Mouse (Mus musculus): ENCODE results near the gene Prom2. TPM values are rescaled to one million over a fixed set of nuclear protein-coding genes. Genes with fewer than 3 reads are reported as not detected.

The Prom2 gene
- polyA plus RNA-seq, 1 experiment from 2014 or later = 0.48 TPM

GRCm38 (mm10) chr2:127559070-127559966 lies 18.1 kb upstream of the Prom2 start:
- Histone ChIP-seq H3K9ac (ENCODE audit: low read length) (peak overlapping the region; percentile 27), H3K4me2 (ENCODE audit: low read depth, low read length, severe bottlenecking) (peak overlapping the region; percentile 49), H3K27ac (ENCODE audit: low read depth, low read length) (no peak overlapping the region), H3K27me3 (ENCODE audit: control insufficient read depth, insufficient read depth, low read length) (no peaks in the 10 kb centered on the region; the same call in 1 of the 2 replicates), H3K4me3 (ENCODE audit: low read depth, low read length) (peak overlapping the region; percentile 20), H3K9me3 (ENCODE audit: control insufficient read depth, low read length) (no peaks in the 10 kb centered on the region), H3K4me1 (replicated peaks; ENCODE audit: control insufficient read depth, insufficient read depth, low read length) (peaks cover 2% of the 10 kb centered on the region; the same call in 1 of the 2 replicates), H3K36me3 (ENCODE audit: control insufficient read depth, insufficient read depth, low read length) (no peaks in the 10 kb centered on the region)
- WGBS = 17% methylated on average over 18 of the region's 18 CpGs
- DNase-seq (ENCODE audit: low spot score) (peak; percentile 95), ATAC-seq (replicated peaks; ENCODE audit: low FRiP score) (peak; percentile 100)

DNA sequence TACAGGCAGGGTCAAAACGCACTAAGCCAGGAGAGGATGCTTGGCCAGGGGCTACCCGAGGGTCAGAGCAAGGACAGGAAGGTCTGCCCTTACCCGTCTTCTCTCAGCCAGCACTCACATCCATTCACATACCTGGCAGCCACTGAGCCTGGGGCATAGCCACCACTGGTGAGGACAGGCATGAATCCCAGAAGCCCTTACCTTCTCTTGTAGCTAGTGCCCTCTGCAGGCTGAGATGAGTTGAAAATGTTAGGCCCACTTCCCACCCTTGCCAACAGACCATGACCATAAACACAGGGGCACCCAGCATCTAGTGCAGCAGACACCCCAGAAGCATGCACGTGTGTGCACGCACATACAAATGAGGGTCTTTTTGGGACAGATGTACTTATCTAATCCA lies 9.8 kb upstream of the Prom2 start:
- H3K27me3 ChIP-seq (ENCODE audit: control insufficient read depth, insufficient read depth, low read length) = no peaks in the 10 kb centered on the region
- no peaks in the 10 kb centered on the region for H3K36me3 ChIP-seq (ENCODE audit: control insufficient read depth, insufficient read depth, low read length)
- DNase-seq (ENCODE audit: low spot score) (peak; percentile 50), ATAC-seq (replicated peaks; ENCODE audit: low FRiP score) (no peak)
- no peak overlapping the region for H3K4me2 ChIP-seq (ENCODE audit: low read depth, low read length, severe bottlenecking)
- no peak overlapping the region for H3K4me3 ChIP-seq (ENCODE audit: low read depth, low read length)
- WGBS = 50% methylated on average over 5 of the region's 5 CpGs
- no peak overlapping the region for H3K27ac ChIP-seq (ENCODE audit: low read depth, low read length)
- no peak overlapping the region for H3K9ac ChIP-seq (ENCODE audit: low read length)
- H3K9me3 ChIP-seq (ENCODE audit: control insufficient read depth, low read length) = no peaks in the 10 kb centered on the region
- H3K4me1 ChIP-seq (replicated peaks; ENCODE audit: control insufficient read depth, insufficient read depth, low read length) = no peaks in the 10 kb centered on the region

DNA sequence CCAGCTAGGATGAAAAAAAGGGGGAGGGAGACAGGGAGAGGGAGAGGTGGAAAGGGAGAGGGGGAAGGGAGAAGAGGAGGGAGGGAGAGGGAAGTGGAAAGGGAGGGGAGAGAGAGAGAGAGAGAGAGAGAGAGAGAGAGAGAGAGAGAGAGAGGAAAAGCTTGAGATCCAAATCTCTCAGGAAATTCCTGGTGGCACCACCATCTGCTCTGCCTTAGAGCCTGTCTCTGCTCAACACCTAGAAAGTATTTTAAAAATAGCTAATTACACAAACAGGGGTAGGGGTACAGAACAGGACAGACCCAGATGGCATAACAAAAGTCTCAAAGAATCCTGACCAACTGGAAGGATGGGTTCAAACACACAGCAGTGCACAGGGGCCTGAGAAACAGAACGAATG lies 9.2 kb upstream of the Prom2 start:
- DNase-seq (ENCODE audit: low spot score) (no peak), ATAC-seq (replicated peaks; ENCODE audit: low FRiP score) (no peak)
- Histone ChIP-seq H3K27me3 (ENCODE audit: control insufficient read depth, insufficient read depth, low read length) (no peaks in the 10 kb centered on the region), H3K9ac (ENCODE audit: low read length) (no peak overlapping the region; the same call in 1 of the 2 replicates), H3K36me3 (ENCODE audit: control insufficient read depth, insufficient read depth, low read length) (no peaks in the 10 kb centered on the region), H3K4me3 (ENCODE audit: low read depth, low read length) (no peak overlapping the region), H3K4me2 (ENCODE audit: low read depth, low read length, severe bottlenecking) (no peak overlapping the region), H3K9me3 (ENCODE audit: control insufficient read depth, low read length) (no peaks in the 10 kb centered on the region), H3K27ac (ENCODE audit: low read depth, low read length) (no peak overlapping the region), H3K4me1 (replicated peaks; ENCODE audit: control insufficient read depth, insufficient read depth, low read length) (no peaks in the 10 kb centered on the region)
- 68% methylated on average over 1 of the region's 1 CpGs for WGBS

GRCm38 (mm10) chr2:127549711-127550110 lies 8.4 kb upstream of the Prom2 start:
- H3K27me3 ChIP-seq (ENCODE audit: control insufficient read depth, insufficient read depth, low read length) = no peaks in the 10 kb centered on the region
- no peaks in the 10 kb centered on the region for H3K36me3 ChIP-seq (ENCODE audit: control insufficient read depth, insufficient read depth, low read length)
- DNase-seq (ENCODE audit: low spot score) = peak; percentile 19
- H3K4me2 ChIP-seq (ENCODE audit: low read depth, low read length, severe bottlenecking) = no peak overlapping the region
- no peak overlapping the region for H3K4me3 ChIP-seq (ENCODE audit: low read depth, low read length)
- H3K4me1 ChIP-seq (replicated peaks; ENCODE audit: control insufficient read depth, insufficient read depth, low read length) = no peaks in the 10 kb centered on the region
- H3K9me3 ChIP-seq (ENCODE audit: control insufficient read depth, low read length) = no peaks in the 10 kb centered on the region
- H3K27ac ChIP-seq (ENCODE audit: low read depth, low read length) = no peak overlapping the region
- H3K9ac ChIP-seq (ENCODE audit: low read length) = no peak overlapping the region
- no peak for ATAC-seq (replicated peaks; ENCODE audit: low FRiP score)

DNA sequence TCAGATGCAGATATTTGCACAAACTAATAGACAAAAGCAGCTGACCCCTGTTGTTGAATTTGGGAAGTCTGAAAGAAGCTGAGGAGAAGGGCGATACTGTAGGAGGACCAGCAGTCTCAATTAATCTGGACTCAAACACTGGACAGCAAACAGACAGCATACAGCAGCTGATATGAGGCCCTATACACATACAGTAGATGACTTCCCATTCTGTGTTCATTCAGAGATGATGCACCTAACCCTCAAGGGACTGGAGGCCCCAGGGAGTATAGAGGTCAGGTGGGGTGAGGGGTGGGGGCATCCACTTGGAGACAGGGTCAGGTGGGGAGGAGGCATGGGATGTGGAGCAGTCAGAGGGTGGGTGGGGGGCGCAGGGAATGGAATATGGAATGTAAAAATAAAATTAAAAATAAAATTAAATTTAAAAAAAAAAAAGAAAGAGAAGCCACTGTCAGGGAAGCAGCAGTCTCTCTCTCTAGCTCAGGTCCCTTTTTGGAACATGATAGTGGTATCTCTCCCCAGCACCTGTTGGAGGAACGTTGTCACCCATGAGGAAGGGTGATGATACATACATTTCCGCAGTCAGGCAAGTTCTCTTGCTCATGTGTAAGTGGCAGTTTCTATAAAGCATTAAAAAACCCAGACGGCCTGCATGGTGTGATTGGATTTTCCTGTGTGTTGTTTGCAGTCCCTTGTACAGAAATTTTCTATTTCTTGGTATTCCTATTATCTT lies 7.2 kb upstream of the Prom2 start:
- 76% methylated on average over 5 of the region's 5 CpGs for WGBS
- H3K4me2 ChIP-seq (ENCODE audit: low read depth, low read length, severe bottlenecking) = no peak overlapping the region

GRCm38 (mm10) chr2:127541697-127542096 lies 430 bp upstream of the Prom2 start:
- Histone ChIP-seq H3K4me2 (ENCODE audit: low read depth, low read length, severe bottlenecking) (no peak overlapping the region), H3K27ac (ENCODE audit: low read depth, low read length) (no peak overlapping the region), H3K36me3 (ENCODE audit: control insufficient read depth, insufficient read depth, low read length) (no peaks in the 10 kb centered on the region), H3K9ac (ENCODE audit: low read length) (no peak overlapping the region), H3K9me3 (ENCODE audit: control insufficient read depth, low read length) (no peaks in the 10 kb centered on the region), H3K27me3 (ENCODE audit: control insufficient read depth, insufficient read depth, low read length) (peaks cover 34% of the 10 kb centered on the region), H3K4me1 (replicated peaks; ENCODE audit: control insufficient read depth, insufficient read depth, low read length) (0 out of 2 replicates have a peak, but pooled peaks cover 2% of the 10 kb centered on the region), H3K4me3 (ENCODE audit: low read depth, low read length) (no peak overlapping the region)
- ATAC-seq (replicated peaks; ENCODE audit: low FRiP score) (no peak), DNase-seq (ENCODE audit: low spot score) (no peak)
- 89% methylated on average over 2 of the region's 2 CpGs for WGBS

More for the DNA sequence above, 7.2 kb upstream of the Prom2 start:
- DNase-seq (ENCODE audit: low spot score) (peak; percentile 20), ATAC-seq (replicated peaks; ENCODE audit: low FRiP score) (no peak)
- H3K4me1 ChIP-seq (replicated peaks; ENCODE audit: control insufficient read depth, insufficient read depth, low read length) = no peaks in the 10 kb centered on the region
- H3K9ac ChIP-seq (ENCODE audit: low read length) = no peak overlapping the region
- H3K27me3 ChIP-seq (ENCODE audit: control insufficient read depth, insufficient read depth, low read length) = no peaks in the 10 kb centered on the region
- H3K27ac ChIP-seq (ENCODE audit: low read depth, low read length) = no peak overlapping the region
- no peaks in the 10 kb centered on the region for H3K36me3 ChIP-seq (ENCODE audit: control insufficient read depth, insufficient read depth, low read length)
- H3K4me3 ChIP-seq (ENCODE audit: low read depth, low read length) = no peak overlapping the region
- no peaks in the 10 kb centered on the region for H3K9me3 ChIP-seq (ENCODE audit: control insufficient read depth, low read length)

GRCm38 (mm10) chr2:127539494-127539893 lies 1.8 kb downstream of the Prom2 start:
- WGBS = 17% methylated on average over 4 of the region's 4 CpGs
- Histone ChIP-seq H3K27me3 (ENCODE audit: control insufficient read depth, insufficient read depth, low read length) (peaks cover 34% of the 10 kb centered on the region), H3K4me3 (ENCODE audit: low read depth, low read length) (no peak overlapping the region), H3K9ac (ENCODE audit: low read length) (no peak overlapping the region), H3K9me3 (ENCODE audit: control insufficient read depth, low read length) (no peaks in the 10 kb centered on the region), H3K27ac (ENCODE audit: low read depth, low read length) (no peak overlapping the region), H3K36me3 (ENCODE audit: control insufficient read depth, insufficient read depth, low read length) (no peaks in the 10 kb centered on the region), H3K4me1 (replicated peaks; ENCODE audit: control insufficient read depth, insufficient read depth, low read length) (0 out of 2 replicates have a peak, but pooled peaks cover 2% of the 10 kb centered on the region), H3K4me2 (ENCODE audit: low read depth, low read length, severe bottlenecking) (no peak overlapping the region)
- no peak for ATAC-seq (replicated peaks; ENCODE audit: low FRiP score)
- no peak for DNase-seq (ENCODE audit: low spot score)

GRCm38 (mm10) chr2:127537548-127537947 lies 3.7 kb downstream of the Prom2 start:
- ATAC-seq (replicated peaks; ENCODE audit: low FRiP score) (no peak), DNase-seq (ENCODE audit: low spot score) (no peak)
- H3K9ac ChIP-seq (ENCODE audit: low read length) = no peak overlapping the region
- no peaks in the 10 kb centered on the region for H3K9me3 ChIP-seq (ENCODE audit: control insufficient read depth, low read length)
- no peaks in the 10 kb centered on the region for H3K36me3 ChIP-seq (ENCODE audit: control insufficient read depth, insufficient read depth, low read length)
- 0 out of 2 replicates have a peak, but pooled peaks cover 2% of the 10 kb centered on the region for H3K4me1 ChIP-seq (replicated peaks; ENCODE audit: control insufficient read depth, insufficient read depth, low read length)
- 76% methylated on average over 3 of the region's 3 CpGs for WGBS
- peaks cover 29% of the 10 kb centered on the region for H3K27me3 ChIP-seq (ENCODE audit: control insufficient read depth, insufficient read depth, low read length)
- H3K4me3 ChIP-seq (ENCODE audit: low read depth, low read length) = no peak overlapping the region
- H3K27ac ChIP-seq (ENCODE audit: low read depth, low read length) = no peak overlapping the region
- no peak overlapping the region for H3K4me2 ChIP-seq (ENCODE audit: low read depth, low read length, severe bottlenecking)

All from forebrain, embryonic 11.5 days (tissue).